Mouse (Mus musculus) mesoderm, embryonic 11.5 days (tissue): Measurements from ENCODE around the gene Cntn2.

ENCODE experiments used
- DNase-seq: peaks from one replicate; pipeline ENCODE4 v3.0.0-alpha.2; 2012; ENCODE audit warnings: low read depth, low spot score

Cntn2 gene

DNA sequence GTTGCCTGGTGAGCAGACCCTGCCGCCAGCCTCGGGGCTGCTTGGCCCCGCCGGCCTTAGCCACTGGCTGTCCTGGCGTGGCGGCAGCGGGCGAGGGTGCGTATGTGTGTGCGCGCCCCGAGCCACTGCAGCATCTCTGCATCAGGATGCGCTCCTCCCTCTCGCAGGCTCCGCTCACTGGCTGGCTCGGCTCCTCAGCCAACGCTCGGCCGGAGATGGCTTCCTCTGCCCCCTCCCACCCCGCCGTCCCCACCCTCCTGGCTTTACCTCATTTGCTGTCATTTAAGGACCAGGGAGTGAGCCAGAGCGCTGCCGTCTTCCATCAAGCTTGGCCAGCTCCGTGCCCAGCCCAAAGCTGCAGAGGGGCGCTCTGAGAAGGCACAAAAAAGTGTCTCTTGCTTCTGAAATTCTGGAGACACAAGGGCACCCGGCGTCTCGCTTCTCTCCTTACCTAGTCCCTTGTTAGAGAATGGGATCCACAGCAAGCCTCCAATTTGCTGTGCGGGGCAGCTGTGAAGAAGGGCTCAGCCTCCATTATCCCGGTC is at the start of gene Cntn2:
Gene Cntn2, minus strand, starts transcription at position 495 of the 545 bp plus-strand sequence.
- DNase-seq = peak; percentile 62

DNA sequence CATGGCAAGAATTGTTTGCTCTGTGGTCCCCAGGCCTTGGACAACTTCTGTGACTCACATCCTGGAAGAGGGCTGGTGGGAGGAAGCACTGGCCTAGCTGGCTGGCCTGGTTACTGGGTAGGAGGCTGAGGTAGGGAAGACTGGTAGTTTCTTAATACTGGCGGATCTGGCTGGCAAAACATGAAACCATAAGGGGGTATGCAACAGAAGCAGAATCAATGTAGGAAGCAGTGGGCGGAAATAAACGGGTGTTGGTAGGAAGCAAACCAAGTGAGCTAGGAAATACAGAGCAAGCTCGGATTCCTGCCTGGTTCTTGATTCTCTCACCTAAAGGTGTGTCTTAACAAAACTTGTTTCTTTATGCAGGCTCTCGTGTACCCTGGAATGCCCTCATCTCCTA is 49.1 kb upstream of the Cntn2 start:
- DNase-seq = no peak

DNA sequence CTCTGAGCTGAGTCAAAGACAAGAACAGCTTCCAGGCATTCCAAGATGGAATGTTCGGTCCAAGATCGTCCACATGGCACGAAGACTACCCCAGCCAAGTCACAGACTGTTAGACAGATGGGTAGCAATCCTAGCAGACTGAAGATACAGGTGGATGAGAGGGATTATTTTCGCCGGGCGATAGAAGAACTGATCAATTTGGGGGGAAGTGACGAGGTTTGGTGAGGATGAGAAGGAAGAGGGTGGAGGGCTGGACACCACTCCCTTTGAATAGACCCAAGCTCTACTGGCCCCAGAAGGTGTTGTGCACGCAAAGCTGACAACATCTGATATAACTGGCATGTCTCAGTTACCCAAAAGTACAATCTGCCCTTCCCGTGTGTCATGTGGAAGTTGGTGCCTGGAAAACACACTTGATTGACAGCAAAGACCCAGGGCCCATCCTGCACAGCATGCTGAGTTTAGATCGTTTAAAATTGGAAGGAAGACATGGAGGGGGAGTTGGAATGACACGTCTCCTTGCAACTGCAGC is 48.4 kb upstream of the Cntn2 start:
- no peak for DNase-seq

DNA sequence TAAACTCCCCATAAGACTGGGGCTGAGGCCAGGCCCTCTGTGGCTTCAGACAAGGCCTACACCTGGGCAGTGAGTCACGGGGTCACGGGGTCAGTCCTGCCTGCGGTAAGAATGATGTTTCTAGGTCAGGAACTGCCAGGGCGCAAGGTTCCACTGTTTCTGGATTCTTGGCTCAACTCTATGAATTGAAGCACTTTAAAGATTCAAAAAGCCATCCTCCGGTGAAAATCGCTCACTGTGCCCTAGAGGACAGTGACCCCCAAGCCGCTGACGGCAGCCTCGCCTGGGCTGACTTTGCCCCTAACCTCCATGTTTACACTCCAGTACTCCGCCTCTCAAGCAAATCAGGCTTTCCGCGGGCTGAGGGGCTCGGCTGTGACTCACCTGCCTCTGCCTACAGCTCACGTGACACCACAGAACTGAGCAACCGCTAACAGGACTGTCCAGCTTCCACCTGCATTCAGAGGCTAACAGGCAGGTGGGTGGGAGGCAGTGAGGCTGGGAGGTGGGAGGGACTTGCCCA is 43.7 kb upstream of the Cntn2 start:
- no peak for DNase-seq

DNA sequence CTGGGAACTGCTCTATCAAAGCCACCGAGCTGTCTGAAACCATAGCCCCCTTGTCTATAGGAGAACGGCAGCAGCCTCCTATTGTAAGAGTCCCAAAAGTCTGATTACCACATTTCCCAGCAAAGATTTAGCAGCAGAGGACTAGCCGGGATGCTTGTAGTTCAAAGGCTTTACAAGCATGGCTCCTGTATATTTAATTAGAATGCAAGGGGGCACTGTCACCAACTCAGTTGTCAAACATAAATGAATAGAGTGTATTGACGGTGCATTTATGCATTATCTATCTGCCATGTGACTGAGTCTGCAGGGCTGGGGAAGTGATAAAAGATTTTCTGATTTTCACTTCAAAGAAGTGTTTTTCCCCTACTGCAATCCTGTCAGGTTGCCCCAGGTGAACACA is 42.3 kb upstream of the Cntn2 start:
- no peak for DNase-seq

DNA sequence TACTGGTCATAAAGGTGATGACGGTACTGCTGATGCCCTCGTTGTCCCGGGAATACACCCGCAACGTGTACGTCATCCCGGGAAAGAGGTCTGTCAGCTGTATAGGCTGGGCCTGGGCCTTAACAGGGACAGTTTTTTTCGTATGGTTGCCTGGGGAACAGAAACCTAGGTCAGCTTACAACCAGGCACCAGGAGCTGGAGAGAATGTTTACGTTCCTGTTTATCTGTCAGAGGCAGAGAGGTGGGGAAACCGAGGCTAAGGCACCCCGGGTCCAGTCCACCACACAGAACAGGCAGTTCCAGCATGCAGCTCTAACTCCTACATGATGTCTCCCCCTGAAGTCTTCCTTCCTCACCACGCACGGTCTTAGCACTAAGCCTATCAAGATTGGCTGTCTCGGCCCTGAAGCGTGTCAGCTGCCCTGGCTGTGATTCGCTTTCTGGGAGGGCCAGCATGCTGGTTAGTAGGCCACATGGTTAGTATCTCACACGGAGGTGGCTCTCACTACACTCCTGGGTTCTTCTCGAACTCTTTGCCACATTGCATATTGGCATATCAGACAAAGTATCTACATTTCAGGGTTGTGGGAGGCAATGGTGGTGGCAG is 40.0 kb upstream of the Cntn2 start:
- no peak for DNase-seq

DNA sequence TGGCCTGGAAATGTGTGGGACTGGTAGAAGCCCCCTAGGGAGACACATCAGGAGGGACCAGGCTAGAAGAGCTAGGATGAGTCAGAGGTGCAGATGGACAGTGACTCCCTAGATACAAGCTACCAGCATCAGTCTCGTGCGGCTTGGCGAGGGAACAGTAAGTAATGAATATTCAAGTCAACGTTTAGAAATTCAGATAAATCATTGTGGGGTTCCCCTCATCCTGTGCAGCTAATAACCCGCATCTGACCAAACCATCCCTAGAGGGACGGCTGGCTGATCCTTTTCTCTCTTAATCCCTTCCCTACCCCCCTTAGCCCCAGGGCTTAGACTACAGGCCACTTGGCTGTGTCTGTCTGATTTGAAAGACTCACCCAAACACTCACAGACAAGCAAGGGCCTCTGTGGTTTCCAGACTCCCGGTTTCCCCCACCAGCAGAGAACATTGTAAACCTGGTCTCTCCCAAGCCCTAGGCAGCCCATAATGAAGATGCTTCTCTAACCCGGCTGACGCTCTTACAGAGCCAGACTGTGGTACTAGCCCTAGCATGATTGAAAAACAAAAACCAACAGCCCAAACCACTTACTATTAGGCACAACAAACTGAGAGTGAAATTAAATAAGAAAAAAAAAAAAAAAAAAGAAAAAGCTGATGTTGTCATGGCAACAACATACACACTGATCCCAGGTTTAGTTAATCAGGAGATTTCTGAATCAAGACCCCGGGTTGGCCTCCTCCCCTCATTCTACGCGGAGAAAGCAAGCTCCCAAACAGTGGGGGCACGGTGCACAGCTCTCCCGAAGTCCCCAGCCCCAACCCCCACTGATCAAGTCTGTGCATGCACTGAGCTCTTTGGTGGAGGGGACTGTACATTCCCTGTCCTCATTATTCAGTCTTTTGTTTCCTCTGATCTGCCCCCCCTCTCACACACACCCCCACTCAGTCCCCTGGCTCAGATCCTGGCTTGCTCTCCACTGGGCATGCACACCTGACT is 39.1 kb upstream of the Cntn2 start:
- DNase-seq = peak; percentile 43

DNA sequence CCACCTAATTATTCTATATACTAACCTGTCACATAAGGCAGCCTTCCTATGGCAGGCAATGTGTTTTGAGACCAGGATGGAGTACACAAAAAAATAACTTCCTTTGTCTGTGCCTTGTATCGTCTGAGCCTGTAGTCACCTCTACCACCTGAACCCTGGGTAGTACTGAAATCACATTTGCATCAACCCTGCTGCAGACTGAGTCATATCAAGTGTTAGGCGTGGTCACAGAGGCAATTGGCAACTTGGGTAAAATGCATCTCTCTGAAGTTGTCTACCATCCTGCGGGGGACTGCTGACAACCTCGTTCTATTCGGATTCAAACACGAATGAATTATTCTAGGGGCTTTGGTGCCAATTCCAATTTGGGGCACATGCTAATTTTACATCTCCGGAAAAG is 37.0 kb upstream of the Cntn2 start:
- no peak for DNase-seq

DNA sequence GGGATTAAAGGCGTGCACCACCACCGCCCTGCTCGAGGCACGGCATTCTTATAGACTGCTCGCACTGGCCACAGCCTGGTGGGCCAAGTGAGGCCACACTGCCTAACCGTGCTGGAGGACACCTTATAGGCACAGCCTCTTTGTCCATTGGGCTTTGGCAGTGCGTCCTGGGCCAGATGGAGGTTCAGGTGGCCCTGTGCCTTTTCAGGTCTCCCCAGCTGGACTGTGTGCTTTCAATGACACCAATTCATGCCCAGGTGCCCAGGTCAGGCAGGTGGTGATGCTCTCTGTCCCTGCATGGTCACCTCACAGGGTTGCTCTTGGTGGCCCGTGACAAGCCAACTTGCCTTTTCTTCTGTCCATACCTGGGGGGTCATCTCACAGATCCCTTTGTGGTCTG is 33.8 kb upstream of the Cntn2 start:
- DNase-seq = no peak

DNA sequence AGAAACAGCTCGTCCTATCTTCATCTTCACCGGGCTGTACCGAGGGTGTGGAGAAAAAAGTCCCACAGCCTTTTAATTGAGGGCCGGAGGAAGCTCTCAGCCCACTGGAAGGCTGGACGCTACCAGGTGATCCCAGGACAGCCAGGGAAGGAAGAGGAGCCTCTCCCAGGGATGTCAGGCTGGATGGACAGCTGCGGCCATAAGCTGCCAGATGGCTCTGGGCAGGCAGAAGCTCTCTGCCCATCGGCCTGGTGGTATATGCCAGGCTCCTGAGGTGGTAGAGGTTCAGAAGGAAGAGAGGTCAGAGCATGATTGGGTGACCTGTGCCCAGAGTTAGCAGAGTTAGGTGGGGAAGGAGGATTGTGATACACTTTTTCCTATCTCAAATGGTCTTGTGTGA is 29.8 kb upstream of the Cntn2 start:
- no peak for DNase-seq

DNA sequence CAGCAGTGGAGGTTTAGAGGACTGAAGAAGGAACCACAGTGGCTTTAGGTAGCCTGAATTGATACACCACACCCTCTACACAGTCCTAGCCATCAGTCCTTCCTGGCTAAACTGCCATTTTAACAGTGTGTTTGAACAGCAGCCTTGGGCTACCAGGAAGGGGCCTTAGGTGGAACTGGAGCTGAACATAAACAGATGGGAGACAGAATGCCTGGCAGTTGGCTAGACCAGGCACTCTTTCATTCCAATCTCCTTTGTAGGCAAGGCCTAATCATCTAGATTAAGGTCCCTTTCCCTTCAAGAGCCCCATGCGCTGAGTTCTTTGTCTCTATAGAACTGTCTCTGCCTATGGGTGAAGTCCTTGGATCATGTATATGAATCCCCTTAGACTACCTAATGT is 28.6 kb upstream of the Cntn2 start:
- no peak for DNase-seq

DNA sequence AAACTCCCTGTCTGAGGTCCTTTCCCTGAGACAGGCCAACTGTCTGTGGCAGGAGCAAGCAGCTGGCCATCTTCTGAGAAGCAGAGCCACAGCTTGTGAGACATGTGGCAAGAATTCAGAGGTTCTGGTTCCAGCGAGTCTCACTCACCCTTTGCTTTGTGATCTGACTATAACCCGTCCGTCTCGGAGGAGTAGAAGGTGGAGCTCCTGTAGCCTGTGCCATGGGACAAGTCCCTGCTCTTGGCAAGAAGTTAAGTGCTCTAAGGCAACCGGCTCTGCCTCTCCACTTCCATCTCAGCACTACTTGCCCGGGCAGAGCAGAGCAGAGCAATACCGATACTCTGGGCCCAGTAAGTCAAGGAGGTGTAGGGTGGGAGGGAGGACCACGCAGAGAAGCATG is 27.9 kb upstream of the Cntn2 start:
- no peak for DNase-seq

DNA sequence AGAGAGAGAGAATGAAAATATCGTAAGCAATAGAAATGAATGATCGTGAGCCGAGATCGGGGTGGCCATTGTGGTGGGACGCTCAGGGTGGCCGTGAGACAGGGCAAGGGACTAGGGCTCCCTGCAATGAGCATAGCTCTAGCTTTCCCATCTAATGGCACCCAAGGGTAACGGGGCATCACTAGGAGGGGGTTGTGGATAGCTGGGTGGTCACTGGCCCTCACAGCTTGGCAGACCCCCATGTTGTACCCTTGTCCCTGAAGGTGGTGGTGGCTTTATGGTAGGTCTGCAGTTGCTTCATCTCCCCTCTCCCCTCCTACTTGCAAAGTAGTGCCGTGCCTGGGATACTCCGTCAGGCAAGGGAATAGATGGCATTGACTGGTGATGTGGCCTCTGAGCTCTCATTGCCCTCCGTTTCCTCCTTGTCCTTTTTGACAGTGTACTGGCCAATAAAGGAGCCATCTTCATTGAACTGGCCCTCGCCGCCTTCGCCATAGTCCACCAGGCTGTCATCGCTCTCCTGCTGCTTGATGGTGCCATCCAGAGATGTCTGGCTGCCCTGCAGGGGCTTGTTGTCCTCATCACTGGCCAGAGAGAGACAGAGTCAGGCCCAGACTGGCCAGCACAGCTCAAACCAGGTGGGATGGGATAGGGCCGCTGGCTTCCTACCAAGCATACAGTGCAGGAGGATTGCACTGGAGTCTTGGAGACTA is 27.2 kb upstream of the Cntn2 start:
- no peak for DNase-seq

DNA sequence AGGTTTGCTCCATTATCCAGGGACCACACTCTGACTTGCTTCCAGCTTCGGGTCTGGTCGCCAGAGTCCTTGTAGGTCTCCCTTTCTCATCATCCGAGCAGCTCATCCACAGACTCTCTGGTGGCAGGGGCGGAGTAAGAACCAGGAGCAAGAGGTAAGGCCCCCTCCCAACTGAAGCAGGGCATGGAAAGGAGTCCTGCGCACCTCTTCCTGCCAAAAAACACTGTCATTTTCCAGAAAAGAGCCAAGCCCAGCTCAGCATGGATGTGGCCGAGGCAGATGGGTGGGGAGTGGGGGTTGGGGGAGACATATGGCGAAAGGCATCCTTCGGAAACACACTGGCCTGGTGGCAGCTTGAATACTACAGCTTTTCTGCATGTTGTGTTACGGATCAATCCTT is 26.5 kb upstream of the Cntn2 start:
- no peak for DNase-seq

DNA sequence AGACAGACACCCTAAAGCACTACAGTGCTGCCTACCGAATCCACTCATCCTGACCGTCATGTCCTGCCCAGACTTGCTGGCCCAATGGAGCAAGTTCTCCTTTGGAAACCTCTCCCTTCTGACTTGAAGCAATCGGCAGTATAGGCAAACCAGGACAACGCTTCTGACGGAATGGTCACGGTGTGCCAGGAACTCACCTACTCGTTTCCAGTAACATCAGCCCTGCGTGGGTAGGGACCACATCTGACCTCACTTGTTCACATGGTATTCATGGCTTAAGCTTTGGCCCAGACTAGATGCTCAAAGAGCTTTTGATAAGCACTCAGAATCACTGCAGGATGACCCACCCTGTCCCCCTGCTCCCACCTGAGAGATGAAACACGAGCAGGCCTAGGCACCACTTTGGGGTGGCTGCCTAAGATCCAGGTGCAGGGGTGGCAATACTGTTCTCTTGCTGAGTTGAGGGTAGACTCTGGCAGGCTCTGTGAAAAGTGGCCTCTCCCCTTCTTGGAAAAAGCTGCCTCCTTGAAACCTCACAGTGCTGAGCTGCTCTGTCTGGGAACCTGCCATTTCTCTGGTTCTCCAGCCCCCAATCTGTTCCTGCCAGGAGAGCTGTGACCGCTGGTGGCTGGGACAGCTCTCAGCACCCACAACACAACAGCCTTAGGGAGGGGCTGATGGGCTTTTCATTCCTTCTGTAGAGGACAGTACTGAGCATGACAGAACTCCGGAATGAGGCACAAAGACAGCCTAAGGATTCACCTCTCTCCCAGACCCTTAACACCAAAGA is 24.5 kb upstream of the Cntn2 start:
- DNase-seq = no peak

DNA sequence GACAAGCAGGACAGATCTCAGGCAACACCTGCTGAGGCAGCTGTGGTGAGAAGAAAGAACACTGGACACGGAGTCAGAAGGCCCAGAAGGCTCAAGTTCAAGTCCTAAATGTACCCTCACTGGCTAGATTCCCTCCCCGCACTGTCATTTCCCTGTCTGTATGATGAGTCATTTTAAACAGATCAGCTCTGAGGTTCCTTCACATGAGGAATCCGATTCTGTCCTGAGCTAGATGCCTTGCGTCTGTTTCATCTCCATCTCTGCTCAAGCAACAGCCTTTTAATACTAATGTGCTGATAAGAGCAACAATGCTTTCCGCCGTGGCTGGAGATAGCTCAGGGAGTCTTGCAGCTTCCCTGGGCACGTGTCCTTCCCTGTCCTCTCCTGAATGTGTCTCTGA is 22.7 kb upstream of the Cntn2 start:
- DNase-seq = no peak

DNA sequence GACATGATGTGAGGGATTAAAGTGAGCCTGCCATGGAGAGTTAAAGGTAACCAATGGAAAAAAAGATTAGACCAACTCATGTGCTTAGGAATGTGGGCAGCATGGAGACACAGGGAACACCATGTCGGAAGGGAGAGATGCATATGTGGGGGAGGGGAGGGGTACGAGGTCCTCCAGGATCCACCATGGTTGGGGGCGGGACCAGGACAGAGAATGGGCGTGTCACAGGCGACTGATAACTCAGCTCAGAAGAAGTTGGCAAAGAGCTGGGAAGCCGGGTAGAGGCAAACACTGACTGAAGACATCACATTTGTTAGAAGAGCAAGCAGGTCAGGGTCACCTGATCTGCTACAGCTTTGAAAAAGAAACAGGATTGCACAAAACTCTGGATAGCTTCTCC is 21.9 kb upstream of the Cntn2 start:
- no peak for DNase-seq

DNA sequence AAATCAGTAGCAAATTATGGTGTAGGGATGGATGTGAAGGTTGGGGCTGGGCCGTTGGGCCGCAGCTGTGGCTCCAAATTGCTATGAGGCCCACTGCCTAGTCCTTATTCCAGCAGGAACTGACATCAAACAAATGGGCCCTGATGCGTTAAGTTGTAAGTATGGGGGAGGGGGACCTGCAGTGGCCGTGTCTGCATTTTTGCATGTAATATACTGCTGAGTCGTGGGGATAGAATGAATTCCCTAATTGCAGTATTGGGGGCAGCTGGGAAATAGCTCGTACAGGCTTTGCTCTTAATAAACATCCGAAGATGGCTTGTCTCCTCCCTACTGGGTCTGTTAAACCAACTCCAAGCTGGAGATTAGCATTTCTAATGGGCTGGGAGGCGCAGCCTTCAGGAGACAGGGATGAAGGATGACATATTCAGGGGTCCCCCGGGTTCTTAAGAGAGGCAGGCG is 19.3 kb upstream of the Cntn2 start:
- peak; percentile 67 for DNase-seq

DNA sequence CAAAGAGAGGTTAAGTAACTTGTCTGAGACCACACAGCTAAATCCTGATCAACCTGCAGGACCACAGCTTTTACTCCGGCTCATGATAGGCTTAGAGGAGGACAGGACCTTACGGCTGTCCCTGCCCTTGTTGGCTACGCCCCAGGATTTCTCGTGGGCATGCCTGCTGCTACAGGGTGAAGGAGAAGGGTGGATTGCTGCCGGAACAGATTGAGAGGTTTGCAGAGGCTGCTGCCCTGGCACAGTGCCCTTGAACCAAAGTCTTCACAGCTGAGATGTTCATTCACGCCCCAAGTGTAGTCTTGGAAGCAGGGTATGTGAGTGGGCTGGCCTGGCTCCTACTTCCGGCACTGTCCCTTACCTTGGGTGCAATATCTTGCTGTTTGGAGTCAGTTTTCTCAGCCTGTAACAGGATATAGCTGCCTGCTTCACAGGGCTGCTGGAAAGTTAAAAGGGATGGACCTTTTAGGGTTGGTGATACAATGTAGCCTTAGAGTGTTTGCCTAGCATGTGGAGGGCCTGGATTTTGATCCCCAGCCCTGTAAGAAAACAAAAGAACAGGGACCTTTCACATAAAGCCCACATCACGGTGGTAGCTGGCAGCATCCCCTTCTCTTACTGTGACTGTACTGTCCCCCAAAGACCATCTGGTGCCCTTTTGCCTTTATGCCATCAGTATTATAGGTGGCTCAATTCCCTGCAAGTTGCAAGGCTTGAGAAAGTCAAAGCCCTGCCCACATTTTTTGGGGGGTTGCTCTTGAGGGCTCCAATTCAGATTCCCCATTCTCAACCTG is 18.0 kb upstream of the Cntn2 start:
- no peak for DNase-seq

DNA sequence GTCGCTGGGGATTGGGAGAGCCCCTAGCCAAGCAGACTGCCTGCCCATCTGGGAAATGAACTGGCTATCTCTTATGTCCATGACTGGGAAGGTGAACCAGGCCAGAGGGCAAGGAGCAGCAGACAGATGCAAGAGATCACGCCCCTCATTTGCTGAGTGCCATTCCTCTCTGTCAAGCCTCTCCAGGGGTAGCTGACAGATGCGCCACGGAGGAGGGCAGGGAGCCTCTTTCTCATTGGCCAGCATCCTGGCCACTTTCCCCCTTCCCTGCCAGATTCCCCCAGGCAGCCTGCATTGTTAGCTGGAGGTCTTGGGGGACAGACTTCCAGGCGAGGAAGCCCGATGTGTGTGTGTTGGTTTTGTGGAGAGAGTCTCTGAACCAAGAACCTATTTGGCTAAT is 16.0 kb upstream of the Cntn2 start:
- DNase-seq = peak; percentile 58
